Mouse (Mus musculus): ENCODE measurements around the gene Crlf1.
"Not testable (repeated sequence)": the region's sequence is repeated elsewhere in the genome, so short reads cannot be mapped to it uniquely, and the experiment has no call there.

Gene Crlf1

GRCm38 (mm10) chr8:70495001-70495770 is 2.2 kb downstream of the Crlf1 start:
- DNase-seq (ENCODE audit: low read depth, low spot score): no peak

DNA sequence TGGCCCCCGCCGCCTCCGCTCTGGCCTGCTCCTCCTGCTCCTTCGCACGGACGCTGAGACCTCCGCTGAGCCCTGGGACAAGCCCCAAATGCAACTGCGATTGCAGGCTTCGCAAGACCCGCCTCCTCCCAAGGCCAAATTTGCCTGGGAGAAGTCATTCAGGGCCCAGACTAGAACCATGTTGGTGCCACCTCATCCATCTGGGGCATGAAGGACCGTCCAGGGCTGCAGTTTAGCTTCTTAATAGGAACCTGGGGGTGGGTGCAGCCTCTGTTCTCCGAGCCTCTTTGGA is 2.8 kb downstream of the Crlf1 start:
- no peak for DNase-seq (ENCODE audit: low read depth, low spot score)

DNA sequence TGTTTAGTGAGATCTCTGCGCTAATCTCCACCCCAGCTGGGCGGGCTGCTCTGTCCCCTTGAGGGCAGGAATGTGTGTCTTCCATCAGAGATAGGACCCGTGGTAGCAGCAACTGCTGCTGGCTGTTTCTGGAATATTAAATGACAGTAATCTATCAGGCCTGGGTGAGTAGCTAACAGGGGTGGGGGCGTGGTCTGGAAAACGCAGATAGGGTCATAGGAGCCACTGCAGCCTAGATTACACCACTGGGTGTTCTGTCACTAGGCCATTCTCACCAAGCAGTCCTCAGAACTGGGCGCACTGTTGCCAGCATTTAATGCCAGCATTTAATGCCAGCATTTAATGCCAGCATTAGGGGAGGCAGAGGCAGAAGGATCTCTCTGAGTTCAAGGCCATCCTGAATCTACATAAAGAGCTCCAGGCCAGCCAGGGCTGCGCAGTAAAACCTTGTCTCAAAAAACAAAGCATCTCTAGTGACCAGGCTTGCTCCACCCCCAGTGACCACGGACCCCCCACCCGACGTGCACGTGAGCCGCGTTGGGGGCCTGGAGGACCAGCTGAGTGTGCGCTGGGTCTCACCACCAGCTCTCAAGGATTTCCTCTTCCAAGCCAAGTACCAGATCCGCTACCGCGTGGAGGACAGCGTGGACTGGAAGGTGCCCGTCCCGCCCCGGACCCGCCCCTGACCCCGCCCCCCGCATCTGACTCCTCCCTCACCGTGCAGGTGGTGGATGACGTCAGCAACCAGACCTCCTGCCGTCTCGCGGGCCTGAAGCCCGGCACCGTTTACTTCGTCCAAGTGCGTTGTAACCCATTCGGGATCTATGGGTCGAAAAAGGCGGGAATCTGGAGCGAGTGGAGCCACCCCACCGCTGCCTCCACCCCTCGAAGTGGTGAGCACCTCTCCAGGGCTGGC is 7.7 kb downstream of the Crlf1 start:
- peak; percentile 45 for DNase-seq (ENCODE audit: low read depth, low spot score)

DNA sequence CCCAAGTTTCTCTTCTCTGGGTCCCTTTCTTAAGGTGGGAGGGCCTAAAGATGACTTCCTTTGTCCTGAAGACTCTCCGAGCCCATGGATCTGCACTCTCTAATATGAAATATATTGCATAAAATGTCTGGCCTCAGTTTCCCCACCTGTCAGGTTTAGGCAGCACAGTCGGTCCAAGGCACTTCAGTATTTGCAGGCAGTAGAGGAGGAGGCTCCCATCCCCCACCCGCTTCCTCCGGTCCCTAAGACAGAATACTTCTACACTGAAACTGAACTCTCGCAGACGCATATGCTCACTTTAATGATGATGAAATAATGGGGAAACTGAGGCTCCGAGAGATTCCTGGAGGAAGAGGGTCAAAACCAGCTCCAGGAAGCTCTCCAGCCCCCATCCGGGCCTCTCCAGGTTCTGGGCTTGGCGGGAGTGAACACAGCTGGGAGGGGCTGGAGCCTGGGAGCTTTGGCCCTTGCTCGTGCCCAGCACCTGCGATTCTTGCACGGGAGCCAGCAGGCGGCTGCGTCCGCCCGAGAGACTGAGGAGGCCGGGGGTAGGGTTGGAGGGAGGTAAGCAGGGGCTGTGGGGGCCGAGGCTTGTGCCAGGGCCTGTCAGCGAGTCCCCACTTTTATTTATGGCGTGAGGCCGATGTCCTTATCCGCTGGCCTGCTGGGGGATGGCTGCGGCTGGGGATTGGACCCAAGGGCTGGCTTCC is 9.0 kb downstream of the Crlf1 start:
- DNase-seq (ENCODE audit: low read depth, low spot score): no peak

GRCm38 (mm10) chr8:70502540-70502939 is 9.6 kb downstream of the Crlf1 start:
- DNase-seq (ENCODE audit: low read depth, low spot score): no peak

- peak; percentile 70 for DNase-seq (ENCODE audit: low read depth, low spot score)
Measured at GRCm38 (mm10) chr8:70503062-70503750, 10.2 kb downstream of the Crlf1 start.

DNA sequence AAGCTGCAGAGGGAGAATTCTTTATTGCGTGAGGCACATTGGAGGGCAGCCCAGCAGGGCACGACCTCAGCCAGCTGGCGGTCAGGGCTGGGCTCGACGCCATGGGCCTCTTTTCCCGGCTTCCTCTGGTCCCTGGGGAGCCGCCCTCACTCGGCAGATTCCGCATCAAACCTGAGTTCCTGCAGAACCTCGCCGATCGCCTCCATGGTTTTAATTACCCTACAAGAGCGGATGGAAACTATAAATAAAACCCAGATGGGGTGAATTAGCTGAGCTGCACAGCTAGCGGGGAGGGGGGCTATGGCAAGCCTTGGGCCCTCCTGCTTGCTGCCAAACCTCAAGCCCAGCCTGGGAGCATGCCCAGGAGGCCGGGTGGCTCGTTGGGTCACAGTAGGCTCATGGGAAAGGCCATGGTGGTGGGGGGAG is 11.3 kb downstream of the Crlf1 start:
- DNase-seq (ENCODE audit: low read depth, low spot score): no peak

- DNase-seq (ENCODE audit: low read depth, low spot score): peak; percentile 85
Measured at GRCm38 (mm10) chr8:70504851-70505250, 11.9 kb downstream of the Crlf1 start.

DNA sequence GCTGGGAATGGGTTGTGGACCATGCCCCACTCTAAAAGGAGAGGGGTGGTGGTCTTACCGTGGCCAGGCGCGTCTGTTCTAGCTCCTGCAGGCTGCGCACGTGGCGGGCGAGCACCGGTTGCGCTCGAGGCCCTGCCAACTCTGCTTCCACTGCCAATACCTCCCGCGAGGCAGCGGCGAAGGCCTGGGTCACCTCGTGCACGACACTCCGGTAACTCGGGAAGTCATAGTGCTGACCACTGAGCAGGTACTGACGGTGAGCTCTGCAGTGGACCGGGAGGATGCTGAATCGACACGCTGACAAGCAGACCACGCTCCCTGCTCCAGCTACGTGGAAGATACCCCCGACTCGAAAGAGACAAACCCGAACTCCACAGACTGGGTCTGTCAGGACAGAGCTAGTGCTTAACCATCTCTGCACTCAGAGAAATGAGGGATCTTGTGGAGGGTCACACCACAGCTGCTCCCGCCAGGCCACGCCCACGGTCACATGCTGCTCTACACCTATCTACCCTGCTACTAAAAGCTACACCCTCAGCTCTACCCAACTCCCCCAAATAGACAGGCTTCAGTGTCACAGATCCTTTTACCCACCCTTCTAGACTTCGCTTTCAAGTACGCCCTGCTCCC is 12.9 kb downstream of the Crlf1 start:
- no peak for DNase-seq (ENCODE audit: low read depth, low spot score)

DNA sequence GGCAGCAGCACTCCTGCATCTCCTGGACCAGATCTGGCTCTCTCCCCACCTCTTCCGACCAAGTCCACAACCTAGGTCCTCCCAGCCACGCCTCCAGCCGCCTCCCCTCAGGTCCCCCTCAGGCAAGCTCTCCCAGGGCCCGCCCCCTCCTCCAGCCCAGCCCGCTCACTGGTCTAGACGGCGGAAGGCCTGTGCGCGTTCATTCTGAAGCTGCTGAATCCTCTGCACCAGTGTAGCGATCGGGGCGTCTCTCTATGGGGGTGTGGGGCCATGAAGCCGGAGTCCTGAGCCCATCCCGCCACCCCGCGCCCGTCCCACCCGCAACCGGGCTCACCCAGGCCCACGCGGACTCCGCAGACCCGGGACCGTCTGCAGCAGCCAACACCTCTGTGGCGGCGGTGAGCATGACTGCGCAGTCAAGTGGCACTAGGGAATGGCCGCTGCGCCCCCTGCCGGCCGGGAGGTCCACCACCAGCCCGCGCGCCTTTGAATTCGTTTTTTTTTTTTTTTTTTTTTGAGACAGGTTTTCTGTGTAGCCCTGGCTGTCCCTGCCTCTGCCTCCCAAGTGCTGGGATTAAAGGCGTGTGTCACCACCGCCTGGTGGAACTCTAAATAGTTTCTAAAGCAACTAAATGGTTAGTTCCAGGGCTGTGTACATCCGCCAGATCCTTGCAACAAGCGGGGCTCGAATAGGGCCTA is 13.5 kb downstream of the Crlf1 start, which contains the start of gene Rex1bd:
TSS of gene Rex1bd (minus strand) at position 425 of the 699 bp plus-strand sequence.
- DNase-seq (ENCODE audit: low read depth, low spot score): peak; percentile 99

DNA sequence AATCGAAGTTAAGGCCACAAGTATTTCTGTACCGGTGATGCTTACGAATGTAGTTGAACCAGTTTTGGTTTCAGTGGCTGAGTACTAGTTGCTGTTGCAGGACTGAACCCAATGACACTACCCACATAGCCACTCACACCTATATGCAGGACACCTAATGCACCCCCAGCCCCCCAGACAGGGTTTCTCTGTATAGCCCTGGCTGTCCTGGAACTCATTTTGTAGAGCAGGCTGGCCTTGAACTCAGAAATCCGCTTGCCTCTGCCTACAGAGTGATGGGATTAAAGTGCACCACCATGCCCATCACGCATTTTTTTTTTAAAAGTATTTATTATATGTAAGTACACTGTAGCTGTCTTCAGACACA is 14.1 kb downstream of the Crlf1 start:
- peak; percentile 45 for DNase-seq (ENCODE audit: low read depth, low spot score)

- DNase-seq (ENCODE audit: low read depth, low spot score): no peak
Measured at GRCm38 (mm10) chr8:70509281-70509952, 16.5 kb downstream of the Crlf1 start.

- peak; percentile 96 for DNase-seq (ENCODE audit: low read depth, low spot score)
Measured at GRCm38 (mm10) chr8:70510228-70510915, 17.4 kb downstream of the Crlf1 start, which contains the start of gene Uba52. Gene Uba52 (minus strand): TSS chr8:70510801.

DNA sequence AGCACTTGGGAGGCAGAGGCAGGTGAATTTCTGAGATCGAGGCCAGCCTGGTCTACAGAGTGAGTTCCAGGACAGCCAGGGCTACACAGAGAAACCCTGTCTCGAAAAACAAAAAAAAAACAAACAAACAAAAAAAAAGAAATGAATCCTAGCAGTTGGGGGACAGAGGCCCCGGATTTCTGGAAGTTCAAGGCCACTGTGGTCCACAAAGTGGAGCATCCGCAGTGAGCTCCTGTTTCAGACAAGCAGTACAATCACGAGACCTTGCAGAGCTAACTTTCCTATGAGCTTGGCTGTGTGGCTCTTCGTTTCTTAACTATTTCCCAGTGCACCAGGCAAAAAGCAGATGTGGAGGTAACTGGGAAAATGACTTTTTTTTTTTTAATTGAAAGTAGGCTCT is 18.2 kb downstream of the Crlf1 start:
- not testable (repeated sequence) for DNase-seq (ENCODE audit: low read depth, low spot score)

- DNase-seq (ENCODE audit: low read depth, low spot score): no peak
Measured at GRCm38 (mm10) chr8:70511770-70512169, 18.8 kb downstream of the Crlf1 start.

DNA sequence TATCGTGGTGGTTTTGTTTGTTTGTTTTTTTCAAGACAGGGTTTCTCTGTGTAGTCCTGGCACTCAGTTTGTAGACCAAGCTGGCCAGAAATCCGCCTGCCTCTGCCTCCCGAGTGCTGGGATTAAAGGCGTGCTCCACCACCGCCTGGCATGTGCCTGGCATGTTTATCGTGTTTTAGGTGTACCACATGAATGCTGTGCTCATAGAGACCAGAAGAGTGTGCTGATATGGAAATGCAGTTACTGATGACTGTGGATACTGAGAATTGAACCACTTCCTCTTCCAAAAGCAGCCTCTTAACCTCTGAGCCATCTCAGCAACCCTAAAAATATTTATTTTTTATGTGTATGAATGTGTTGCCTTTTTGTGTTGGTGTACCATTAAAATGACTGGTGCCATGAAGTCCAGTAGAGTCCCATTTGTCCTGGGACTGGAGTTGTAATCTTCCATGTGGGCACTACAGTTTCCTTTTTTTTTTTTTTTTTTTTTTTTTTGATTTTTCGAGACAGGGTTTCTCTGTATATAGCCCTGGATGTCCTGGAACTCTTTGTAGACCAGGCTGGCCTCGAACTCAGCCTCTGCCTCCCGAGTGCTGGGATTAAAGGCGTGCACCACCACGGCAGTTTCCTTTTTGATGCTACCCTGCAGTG is 19.4 kb downstream of the Crlf1 start:
- DNase-seq (ENCODE audit: low read depth, low spot score): no peak

GRCm38 (mm10) chr8:70513441-70513840 is 20.5 kb downstream of the Crlf1 start:
- DNase-seq (ENCODE audit: low read depth, low spot score): no peak

GRCm38 (mm10) chr8:70517940-70518643 is 25.1 kb downstream of the Crlf1 start:
- DNase-seq (ENCODE audit: low read depth, low spot score): peak; percentile 74

Measured in R1 (cell line).